Mouse (Mus musculus): ENCODE results near the gene Rab3c.

Gene Rab3c

DNA sequence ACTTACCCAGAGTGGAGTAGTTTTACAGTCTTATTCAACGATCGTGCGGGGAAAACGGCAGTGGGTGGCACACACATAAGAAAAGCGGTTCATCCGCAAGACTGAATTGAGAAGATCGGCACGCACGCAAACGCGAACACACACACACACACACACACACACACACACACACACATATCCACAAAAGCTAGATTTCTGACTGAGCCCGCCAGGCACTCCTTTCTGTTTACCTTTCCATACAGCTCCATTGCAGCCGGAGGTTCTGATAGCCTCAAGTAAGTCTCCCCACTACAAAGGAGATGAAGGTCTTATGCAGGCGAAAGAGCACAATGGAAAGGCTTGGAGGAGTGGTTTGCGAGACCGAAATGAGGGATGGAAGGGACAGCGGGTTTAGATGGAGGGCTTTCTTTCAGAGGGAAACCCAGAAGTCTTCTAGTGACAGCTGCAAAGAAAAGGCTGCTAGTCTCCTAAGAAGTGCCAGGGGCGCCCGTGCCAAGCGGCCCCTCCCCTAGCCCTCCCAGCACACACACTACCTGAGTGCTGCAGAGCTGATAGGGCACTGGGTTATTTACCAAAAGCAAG is at the start of gene Rab3c:
Gene Rab3c, minus strand, starts transcription at position 434 of the 582 bp plus-strand sequence.
- in situ Hi-C loops (cut with MboI, MseI) = no loop called here

DNA sequence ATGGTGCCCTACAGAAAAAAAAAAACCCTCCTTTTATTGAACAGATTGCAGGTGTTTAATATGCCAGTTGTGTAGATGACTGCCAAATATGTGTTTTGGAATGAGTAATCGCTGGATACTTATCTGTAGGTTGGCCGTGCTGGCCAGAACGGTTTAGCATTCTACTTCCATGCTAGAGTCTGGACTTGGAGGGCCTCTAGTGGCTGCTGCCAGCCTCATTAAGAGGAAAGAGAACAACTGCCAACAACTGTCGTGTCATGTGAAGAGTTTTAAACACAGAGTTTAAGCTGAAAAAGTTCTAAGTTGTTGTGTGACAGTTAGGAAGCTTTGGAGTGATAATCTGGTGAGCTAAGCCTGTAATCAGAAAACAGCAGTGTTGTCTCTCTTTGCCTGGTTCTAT is 38.0 kb upstream of the Rab3c start:
- in situ Hi-C loops (cut with MboI, MseI) = no loop called here

DNA sequence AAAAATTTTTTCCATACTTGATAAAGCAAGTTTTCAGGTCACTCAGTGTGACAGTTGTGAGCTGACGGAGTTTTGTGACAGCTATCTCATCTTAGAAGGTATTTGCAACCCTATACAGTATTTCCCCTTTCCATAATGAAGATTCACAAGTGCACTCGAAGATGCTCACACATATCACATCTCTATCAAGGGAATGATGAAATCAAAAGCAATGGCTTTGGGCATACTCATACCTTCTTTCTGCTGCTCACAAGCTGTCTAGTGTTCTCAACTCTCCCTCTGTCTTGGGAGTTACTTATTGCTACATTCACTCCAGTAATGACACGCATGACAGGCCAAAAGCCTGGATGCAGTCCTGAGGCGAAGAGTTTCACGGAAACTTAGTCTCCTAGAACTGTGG is 26.4 kb upstream of the Rab3c start:
- in situ Hi-C loops (cut with MboI, MseI) = no loop called here

DNA sequence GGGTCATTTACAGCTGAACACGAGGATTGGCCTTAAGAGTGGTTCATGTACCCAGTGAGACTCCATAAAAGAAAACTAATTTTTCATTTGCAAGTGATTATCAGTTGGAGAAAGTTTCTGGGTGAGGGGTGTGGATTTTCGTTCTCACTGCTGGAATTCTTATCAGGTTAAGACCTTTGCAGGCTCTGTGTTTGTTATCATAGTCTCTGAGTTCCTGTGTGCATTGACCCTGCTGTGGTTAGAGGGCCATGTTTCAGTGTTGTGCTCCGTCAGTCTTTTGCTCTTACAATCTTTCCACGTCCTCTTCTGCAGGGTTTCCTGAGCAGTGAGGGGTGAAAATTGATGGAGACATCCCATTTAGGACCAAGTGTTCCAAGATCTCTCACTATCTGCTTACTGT is 16.3 kb upstream of the Rab3c start:
- in situ Hi-C loops (cut with MboI, MseI) = no loop called here

DNA sequence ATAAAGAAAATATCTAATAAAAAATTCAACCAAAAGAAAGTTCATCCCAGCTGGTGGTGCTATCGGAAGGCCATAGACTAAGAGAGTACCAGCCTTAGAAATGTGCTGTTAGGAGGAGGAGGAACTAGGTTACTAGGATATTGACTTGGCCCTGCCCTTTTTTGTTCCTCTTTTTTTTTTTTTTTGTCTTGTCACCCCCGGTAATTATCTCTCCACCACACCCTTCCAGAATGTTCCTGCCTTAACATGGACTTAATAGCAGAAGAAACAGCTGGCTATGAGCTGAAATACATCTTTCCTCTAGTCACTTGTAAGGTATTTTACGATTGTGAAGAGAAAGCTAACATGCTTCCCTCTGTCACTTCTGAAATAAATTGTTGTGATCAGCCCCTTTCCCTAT is 7.7 kb upstream of the Rab3c start:
- in situ Hi-C loops (cut with MboI, MseI) = no loop called here

DNA sequence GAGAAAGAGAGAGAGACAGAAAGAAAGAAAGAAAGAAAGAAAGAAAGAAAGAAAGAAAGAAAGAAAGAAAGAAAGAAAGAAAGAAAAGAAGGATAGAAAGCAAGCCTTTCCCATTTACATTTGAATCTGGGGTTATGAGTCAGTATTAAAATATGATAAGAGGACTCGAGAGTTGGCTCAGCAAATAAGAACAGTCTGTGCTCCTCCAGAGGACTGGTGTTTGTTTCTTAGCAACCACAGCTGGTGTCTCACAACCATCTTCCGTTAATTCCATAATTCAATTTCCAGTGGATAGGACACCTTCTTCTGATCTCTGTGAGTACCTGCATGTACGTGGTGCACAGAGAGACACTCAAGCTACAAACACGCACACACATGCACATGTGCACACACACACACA is 3.0 kb upstream of the Rab3c start:
- in situ Hi-C loops (cut with MboI, MseI) = no loop called here

DNA sequence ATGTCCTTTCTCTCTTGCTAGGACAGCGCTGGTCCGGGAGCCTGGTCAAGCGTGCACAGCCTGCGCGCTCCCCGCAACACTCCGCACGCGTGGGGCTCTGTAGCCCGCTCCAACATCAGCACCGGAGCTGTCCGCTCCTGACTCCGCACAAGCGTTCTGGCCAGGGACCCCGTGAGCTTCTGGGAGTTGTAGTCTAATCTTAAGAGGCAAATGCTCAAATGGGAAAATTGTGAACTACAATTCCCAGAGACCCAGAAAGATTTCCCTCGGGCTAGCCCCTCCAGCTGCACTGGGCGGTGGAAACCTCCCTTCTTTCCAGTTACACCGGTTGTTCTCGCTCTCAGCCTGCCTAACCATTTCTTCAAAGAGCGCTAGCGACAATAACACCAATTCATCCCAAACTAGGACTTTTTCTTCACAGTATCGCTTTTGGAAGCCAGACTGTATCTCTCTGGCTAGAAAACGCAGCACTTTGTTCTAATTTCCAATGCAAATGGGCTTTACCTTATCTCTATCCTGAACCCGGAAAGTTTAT is 701 bp downstream of the Rab3c start:
- in situ Hi-C loops (cut with MboI, MseI) = no loop called here

DNA sequence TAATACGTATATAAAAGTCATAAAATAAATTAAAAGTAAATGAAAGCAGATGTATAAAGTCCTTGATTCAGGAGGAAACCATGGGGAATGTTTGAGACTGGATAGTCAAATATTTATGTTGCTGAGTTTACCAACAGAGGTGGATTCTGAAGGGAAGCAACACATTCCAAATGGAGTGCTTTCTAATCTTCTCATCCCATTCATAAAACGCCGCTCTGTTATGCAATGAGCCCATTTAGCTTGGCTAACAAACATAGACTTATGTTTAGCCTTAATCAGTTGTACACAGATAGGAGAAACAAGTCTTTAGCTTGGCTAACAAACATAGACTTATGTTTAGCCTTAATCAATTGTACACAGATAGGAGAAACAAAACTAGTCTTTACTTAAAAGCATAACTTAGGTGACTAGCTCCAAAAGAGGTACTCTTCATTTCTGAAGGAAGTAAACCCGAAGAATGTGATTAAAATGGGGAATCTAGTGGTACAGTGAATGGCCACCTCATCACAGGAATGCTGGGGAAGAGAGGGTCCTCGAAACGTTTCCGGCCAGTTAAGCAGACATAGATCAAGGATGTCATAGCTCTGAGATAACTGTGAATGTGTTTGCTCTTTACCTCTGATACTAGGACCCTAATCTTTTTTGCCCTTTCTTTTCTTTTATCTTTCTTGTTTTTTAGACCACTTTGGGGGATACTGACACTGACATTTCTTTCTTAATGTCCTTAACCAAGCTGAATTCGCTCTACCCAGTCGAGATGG is 1.6 kb downstream of the Rab3c start:
- in situ Hi-C loops (cut with MboI, MseI) = no loop called here

DNA sequence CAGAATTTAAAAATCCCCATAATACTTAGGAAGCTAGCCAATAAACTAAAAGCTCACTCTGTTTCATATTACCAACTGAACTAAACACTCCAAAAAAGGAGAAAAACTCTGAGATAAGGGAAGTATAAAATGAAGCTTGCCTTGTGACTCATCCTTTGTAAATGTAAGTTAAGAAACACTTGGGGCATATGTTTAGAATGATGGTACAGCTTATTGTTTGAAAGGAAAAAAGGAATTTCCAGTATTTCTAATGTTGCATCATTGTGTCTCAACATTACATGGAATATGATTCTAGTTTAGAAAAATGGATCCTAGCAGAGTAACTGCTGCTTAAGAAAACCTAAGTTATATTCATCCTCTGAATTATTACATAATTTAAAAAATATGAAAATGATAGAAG is 3.1 kb downstream of the Rab3c start:
- in situ Hi-C loops (cut with MboI, MseI) = no loop called here

DNA sequence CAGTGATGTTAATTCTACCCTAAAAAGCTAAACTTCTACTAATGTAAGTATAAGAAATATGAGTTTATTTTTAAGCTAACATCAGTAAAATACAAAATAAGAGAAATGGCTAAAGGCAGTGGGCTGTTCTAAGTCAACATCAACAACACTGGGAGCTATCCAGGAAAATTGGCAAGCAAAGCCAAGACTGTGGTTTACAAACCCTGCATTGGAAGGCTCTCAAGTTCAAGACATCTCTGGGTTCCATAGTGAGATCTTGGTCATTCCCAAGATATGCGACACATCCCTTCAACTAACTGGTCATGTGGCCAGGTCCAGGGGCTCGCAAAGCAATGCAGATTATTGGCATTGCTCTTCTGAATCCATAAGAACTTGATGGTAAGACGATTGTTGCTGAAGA is 5.3 kb downstream of the Rab3c start:
- in situ Hi-C loops (cut with MboI, MseI) = no loop called here

DNA sequence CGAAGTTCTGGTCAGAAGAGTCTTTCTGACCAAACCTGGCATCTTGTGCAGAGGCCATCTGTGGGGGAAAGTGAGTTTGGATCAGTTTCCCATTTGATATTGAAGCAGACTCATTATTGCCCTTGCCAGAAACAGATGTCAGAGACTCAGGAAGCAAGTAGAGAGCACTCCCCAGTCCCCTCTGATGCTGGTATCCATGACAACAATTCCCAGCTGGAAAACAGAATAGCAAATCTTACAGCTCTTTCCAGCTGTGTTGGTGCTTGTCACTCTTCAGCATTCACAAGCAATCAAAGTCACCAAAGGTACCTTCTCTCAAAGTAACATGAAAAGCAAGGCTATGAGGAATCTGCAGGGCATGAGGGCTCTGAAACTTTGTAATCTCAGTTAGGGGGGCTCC is 20.1 kb downstream of the Rab3c start:
- in situ Hi-C loops (cut with MboI, MseI) = no loop called here

DNA sequence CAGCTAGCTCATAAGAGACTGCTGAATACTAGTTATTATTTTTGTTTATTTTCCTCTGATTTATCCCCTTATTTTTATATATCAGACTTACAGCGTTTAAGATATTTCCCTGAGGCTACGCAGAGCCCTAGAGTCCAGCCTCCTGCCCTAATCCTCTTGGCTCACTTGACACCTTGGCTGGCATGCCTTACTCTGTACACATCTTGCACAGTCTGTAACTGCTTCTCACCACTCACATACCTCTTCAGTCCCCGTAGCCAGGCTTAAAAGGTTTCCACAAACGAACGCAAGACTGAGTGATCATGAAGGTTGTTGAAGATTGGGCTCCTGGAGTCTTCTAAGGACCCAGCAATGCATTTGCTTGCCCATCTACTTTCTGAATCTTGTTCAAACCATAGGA is 29.3 kb downstream of the Rab3c start:
- in situ Hi-C loops (cut with MboI, MseI) = no loop called here

DNA sequence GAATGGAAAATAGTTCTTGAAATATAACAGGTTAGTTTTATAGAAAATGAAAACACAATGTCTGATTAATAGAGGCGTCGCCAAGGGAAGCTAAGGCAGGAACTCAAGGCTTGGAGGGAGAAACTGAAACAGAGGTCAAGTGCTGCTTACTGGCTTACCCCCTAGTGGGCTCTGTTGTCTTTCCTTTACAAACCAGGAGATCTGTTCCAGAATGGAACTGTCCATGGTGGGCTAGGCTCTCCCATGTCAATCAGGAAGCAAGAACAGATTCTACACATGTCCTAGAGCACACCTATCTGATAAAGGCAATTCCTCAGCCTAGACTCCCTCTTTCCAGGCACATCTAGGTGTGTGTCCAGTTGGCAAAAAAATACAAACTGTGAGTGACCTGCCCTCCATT is 32.3 kb downstream of the Rab3c start:
- in situ Hi-C loops (cut with MboI, MseI) = no loop called here

DNA sequence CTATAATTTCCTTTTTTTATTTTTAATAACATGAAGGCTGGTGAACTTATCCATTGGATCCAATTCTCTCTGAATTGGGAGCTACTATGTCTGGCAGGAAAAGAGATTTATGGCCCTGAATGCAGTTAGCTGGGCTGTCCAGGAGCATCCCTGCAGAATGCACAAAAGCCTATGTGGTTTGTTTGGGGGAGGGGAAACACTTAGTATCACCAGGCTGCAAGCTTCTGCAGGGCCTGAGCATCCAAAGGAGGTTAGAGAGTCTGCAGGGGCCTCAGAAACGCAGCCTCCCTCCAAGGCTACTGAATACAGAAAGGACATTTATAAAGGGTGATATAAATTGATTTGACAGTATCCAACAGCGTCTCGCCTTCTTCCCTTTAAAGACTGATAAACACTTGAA is 41.8 kb downstream of the Rab3c start:
- in situ Hi-C loops (cut with MboI, MseI) = loop anchor here (5.0 kb wide), 1 partner anchor 437 kb away; no protein-coding TSS in a partner anchor

DNA sequence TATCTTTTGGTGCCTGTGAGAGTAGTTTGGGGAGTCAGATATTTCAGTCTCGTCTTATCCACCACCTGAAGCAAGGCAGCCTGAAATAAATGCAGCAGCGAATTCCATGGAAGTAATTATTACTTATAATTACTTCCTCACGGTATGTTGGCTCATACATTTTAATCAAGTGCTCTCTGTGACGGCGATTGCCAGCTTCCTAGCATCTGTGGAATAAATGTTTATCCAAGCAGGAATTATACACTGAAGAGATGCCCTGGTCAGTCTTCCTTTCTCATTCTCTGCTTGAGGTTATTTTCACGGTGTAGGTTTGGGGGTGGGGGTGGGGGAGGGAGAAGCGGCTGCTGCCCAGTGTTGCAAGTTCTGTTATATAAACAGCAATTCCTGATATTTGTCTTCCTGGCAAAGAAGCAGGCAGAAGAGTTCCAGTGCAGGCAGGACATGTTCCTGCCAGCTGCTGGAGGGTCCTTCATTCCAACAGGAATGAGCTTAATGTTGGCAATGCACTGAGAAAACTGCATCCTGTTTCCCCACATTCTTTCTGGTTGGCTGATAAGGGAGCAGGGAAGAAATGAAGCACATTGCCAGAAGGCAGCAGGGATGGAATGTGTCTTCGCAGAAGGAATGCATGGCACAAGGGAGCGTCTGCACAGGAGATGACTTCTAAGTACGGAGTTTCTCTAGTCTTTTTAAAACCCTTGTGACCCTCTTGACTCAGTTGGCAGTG is 43.4 kb downstream of the Rab3c start:
- in situ Hi-C loops (cut with MboI, MseI) = loop anchor here (5.0 kb wide), 1 partner anchor 435 kb away; no protein-coding TSS in a partner anchor

DNA sequence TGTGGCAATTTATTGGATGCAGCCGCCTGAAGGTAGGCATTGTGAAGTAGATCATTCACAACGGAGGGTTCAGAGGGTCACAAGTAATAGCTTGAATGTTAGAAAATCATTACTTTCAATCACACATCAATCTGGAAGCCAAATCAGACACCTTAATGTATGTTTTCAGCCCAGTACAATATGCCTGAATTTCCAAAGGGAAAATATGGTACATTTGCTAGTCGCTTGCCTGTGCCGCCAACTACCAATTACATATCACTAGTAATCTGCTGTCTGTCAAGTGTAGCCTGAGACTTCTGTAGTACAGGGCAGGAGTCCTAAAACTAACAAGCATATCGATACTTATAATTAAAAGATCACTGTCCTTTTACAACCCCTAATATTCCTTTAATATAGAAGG is 47.4 kb downstream of the Rab3c start:
- in situ Hi-C loops (cut with MboI, MseI) = no loop called here

DNA sequence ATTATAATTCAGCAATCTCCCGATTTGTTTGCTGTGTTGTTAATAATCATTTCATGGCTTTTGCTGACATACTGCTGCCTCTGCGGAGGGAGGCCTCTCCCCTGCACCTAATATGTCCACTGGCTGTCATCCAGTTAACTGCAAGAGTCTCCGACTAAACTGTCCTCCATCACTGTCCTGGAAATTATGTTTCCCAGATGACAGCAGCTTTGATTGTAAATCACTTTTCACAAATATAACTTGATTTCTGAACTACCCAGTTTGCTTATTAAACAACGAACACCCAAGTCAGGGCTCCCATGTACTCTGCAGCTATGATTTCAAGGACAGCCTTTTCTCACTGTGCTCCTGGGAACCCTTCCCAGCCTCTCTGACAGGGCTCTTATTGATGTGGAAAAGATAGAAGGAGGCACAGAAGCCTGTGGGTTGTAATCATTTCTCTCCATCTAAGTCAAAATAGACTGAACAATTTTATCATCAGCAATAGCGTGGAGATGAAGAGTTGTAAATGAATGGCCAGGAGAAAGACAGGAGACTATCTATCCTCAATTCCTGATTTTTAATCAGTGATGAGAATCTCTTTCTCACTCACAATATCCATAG is 49.6 kb downstream of the Rab3c start:
- in situ Hi-C loops (cut with MboI, MseI) = no loop called here

DNA sequence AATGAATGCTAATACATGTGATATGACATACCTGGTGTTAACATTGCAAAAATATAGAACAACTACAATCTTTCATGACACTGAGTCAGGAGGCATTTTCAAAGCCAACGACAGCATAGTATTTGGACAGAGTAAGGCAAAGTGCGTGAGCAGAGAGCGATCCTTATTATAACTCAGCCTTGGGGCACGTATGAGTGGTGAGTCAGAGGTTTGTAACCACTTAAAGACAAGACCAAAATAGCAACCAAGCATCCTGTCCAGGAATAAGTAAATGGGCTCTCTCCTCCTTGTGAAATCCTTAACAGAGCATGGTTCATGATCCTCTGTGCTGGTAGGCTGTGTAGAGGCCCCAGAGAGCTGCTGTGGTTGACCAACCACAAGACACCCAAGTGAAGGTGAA is 50.8 kb downstream of the Rab3c start:
- in situ Hi-C loops (cut with MboI, MseI) = no loop called here

DNA sequence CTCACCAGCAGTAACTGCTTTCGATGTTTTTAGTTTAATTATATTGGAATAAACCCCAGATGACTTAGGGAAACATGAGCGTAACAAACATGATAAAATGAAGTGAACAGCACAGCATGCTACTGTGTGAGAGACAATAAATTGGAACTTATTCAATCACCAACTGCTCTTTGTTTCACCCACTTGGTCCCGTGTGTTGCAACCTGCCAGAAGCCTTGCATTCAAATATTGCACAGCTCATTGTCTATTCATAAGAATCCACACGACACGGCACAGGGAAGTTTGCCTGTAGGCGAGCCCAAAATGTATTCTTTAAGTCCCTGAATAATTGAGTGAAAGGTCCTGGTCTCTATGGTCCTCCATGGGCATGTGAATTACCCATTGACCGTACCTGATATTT is 61.6 kb downstream of the Rab3c start:
- in situ Hi-C loops (cut with MboI, MseI) = no loop called here

DNA sequence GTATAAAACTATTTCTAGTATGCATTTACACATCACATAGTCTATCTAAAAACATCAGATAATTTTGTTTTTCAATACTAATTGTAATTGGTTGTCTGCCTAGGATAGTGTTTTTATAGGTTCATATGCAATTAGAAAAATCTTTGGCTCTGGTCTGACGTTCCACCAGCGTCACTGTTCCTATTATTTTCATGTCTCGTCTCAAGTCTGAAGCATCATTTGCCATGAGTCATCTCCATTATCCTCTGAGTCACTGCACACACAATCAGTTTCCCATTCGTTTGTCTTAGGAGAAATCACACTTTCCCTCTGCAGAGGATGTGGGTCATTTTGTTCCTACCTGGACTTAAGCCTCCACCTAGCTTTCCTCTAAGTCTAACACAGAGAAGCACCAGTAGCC is 62.3 kb downstream of the Rab3c start:
- in situ Hi-C loops (cut with MboI, MseI) = no loop called here

DNA sequence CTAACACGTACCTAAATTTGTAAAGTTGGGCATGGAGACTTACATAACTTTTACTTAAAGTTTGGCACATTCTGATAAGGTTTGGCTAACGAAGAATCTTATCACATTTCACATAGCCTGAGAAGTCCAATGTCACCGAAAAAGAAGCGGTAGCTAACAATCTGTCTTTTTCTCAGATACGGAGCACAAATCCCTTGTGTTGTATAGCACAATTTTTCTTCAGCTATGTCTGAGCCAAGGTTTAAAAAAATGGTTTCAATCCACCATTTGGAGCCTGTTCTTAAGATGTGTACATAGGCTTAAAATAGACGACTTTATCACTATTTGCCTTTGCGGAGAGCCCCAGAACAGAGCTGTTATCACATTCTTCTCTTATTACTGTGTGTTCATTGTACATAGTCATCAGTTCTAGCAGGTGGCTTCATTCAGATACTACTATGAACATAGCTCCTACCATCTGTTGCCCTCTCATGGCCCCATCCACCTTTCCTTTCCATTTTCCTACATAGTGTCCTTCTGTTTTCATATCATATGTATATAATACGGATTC is 69.2 kb downstream of the Rab3c start:
- in situ Hi-C loops (cut with MboI, MseI) = no loop called here

DNA sequence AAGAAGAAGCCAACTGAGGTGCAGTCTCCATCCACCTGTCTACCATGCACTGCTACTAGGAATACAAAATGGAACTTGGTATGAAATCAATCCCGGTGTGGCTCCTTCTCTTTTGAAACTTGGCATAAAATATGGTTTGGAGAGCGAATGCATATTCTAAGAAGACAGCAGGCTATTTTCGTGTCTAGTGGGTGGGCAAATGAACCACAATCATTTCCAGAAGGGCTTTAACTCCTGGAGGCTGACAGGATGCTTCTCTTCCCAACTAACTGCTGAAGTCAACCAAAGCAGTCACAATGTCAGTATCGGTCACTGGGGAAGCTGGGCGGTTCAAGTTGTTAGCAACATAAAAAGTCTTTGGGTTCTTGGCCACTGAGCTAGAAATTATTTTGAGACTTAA is 81.9 kb downstream of the Rab3c start:
- in situ Hi-C loops (cut with MboI, MseI) = no loop called here

Measured in regulatory T cell (primary cell).